Mouse (Mus musculus) mouse embryonic stem cell (cell line): ENCODE results near the gene Ndufa10.

Experiments
- in situ Hi-C, 2 experiments: fragments of 300-500 bp; cut with MboI; formaldehyde crosslinking; loops; 1 replicate in 1 of 2; 3 replicates in 1 of 2; pipeline ENCODE4 v1.14.3; 2019 to 2020; ENCODE audit warnings: low sequenced_read_pairs in 2 of 2, low pct_unique_long_range_greater_than_20kb in 1 of 2, mixed read lengths in 1 of 2; ENCODE audit not compliant: unreplicated experiment in 1 of 2

The Ndufa10 gene

GRCm38 (mm10) chr1:92436831-92437321 lies 36.8 kb downstream of the Ndufa10 start:
- in situ Hi-C loops, result no loop called here

- in situ Hi-C loops, result no loop called here
Measured at GRCm38 (mm10) chr1:92434986-92435385, 38.7 kb downstream of the Ndufa10 start.

- in situ Hi-C loops, result no loop called here
Measured at GRCm38 (mm10) chr1:92432791-92433190, 40.9 kb downstream of the Ndufa10 start.

- in situ Hi-C loops, result no loop called here
Measured at GRCm38 (mm10) chr1:92432098-92432497, 41.6 kb downstream of the Ndufa10 start.

- in situ Hi-C loops, result no loop called here
Measured at GRCm38 (mm10) chr1:92431420-92431819, 42.2 kb downstream of the Ndufa10 start.

- in situ Hi-C loops, result no loop called here
Measured at GRCm38 (mm10) chr1:92430991-92431390, 42.7 kb downstream of the Ndufa10 start.

- in situ Hi-C loops, result no loop called here
Measured at GRCm38 (mm10) chr1:92424714-92425113, 48.9 kb downstream of the Ndufa10 start.

- in situ Hi-C loops, result no loop called here
Measured at GRCm38 (mm10) chr1:92405131-92405530, 68.5 kb downstream of the Ndufa10 start.

- in situ Hi-C loops, result no loop called here
Measured at GRCm38 (mm10) chr1:92400556-92400955, 73.1 kb downstream of the Ndufa10 start.

- in situ Hi-C loops, result no loop called here
Measured at GRCm38 (mm10) chr1:92398601-92399000, 75.1 kb downstream of the Ndufa10 start.

- in situ Hi-C loops, result no loop called here
Measured at GRCm38 (mm10) chr1:92397511-92398051, 76.1 kb downstream of the Ndufa10 start.

- in situ Hi-C loops, result no loop called here
Measured at GRCm38 (mm10) chr1:92394279-92394678, 79.4 kb downstream of the Ndufa10 start.

GRCm38 (mm10) chr1:92393166-92393565 lies 80.5 kb downstream of the Ndufa10 start:
- in situ Hi-C loops, result no loop called here
